Mouse (Mus musculus): ENCODE results near the gene Slc9a4. TPM values are rescaled to one million over a fixed set of nuclear protein-coding genes. Genes with fewer than 3 reads are reported as not detected.
"Not testable (repeated sequence)": the region's sequence is repeated elsewhere in the genome, so short reads cannot be mapped to it uniquely, and the experiment has no call there.

Slc9a4 gene
- not detected in 2 replicates for polyA plus RNA-seq (2015; fragmentation: Nextera tagmentation; extraction: Ambion mirVana)

DNA sequence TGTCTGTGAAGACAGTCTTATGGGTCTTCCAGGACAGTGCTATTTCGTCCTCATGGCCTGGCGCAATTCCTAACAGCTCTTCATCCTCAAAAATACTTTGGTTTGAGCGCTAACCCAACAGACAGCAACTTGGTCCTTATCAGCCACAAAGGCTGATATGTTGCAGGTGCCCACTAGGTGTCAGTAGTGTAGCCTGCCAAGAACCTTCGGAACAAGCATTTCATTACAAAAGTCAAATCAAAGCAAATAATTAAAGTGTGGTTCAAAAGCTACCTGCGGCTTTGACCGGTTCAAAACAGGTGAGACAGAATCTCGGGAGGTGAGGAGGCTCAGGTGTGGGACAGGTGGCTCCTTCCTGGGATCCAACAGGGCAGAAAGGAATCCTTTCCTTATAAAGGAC lies at the start of gene Slc9a4:
Gene Slc9a4 (plus strand): TSS at position 298 of the 400 bp plus-strand sequence.
- no peak for ATAC-seq (ENCODE audit: insufficient read depth)
- WGBS (ENCODE audit: insufficient replicate concordance): 10% methylated on average over 7 of the region's 7 CpGs
- peaks cover 9% of the 10 kb centered on the region for H3K27me3 ChIP-seq
- H3K4me1 ChIP-seq (replicated peaks): no peaks in the 10 kb centered on the region
- no peak within 1 kb of the TSS for H3K4me2 ChIP-seq
- H3K9me3 ChIP-seq (replicated peaks): no peaks in the 10 kb centered on the region
- H3K4me3 ChIP-seq (replicated peaks): no peak within 1 kb of the TSS
- H3K9ac ChIP-seq: no peak within 1 kb of the TSS
- H3K36me3 ChIP-seq (replicated peaks): no peaks in the 10 kb centered on the region
- H3K27ac ChIP-seq (replicated peaks): no peak within 1 kb of the TSS

DNA sequence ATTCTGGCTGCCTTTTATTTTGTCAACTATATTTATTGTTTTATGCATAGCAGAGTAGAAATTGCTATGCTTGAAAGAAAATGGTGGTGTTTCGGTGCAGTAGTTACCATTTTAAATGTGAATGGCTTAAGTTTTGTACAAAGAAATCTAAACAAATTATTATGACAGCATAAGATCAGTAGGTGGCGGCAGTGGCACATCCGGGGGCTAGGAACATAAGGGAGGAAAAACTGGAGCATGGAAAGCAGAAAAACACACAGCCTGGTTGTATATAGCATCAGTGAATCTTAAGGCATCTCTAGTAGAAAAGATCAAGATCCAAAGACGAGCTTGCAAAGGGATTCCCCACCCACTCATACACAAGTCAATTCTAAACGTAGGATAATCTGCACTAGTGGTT lies 42.3 kb upstream of the Slc9a4 start:
- no peaks in the 10 kb centered on the region for H3K36me3 ChIP-seq (replicated peaks)
- no peaks in the 10 kb centered on the region for H3K4me1 ChIP-seq (replicated peaks)
- no peak overlapping the region for H3K27ac ChIP-seq (replicated peaks)
- no peak for ATAC-seq (ENCODE audit: insufficient read depth)
- no peak overlapping the region for H3K9ac ChIP-seq
- H3K27me3 ChIP-seq: no peaks in the 10 kb centered on the region
- no peak overlapping the region for H3K4me3 ChIP-seq (replicated peaks)
- H3K4me2 ChIP-seq: no peak overlapping the region
- WGBS (ENCODE audit: insufficient replicate concordance): 67% methylated on average over 5 of the region's 5 CpGs
- H3K9me3 ChIP-seq (replicated peaks): no peaks in the 10 kb centered on the region

DNA sequence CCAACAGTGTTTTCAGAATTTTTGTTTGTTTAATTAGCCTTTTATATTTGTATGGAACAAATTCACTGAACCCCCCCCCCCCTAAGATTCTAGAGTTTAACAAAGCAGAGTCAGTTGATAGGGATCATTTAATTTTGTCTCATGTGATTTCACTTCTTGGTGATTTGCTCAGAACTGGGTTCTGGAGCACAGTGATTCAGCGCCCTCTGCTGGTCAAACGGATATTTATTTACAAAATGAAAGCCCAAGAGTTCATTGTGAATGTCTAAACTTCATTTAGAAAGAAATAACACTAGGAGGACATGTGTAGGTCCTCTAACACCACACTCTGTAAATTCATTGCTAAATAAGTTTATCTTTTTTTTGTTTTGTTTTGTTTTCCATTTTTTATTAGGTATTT lies 35.2 kb upstream of the Slc9a4 start:
- WGBS (ENCODE audit: insufficient replicate concordance): 0% methylated on average over 2 of the region's 2 CpGs
- ATAC-seq (ENCODE audit: insufficient read depth): no peak

DNA sequence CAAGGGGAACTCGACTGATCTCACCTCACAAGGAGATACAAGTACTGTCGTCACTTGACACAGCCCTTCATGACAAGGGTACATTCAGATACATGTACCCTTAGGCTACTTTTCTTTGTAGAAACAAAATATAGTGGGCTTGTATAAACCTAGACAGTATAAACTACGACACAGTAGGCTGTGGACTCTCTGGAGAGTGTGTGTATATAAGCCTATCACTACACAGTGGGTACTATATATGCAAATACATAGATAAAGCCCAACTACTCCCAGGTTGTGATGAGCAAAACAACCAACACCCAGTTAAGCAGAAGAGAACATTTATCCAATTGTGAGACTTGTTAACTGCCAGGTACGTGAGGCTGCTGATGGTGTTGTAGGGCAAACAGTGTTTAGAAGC lies 33.2 kb upstream of the Slc9a4 start:
- no peaks in the 10 kb centered on the region for H3K4me1 ChIP-seq (replicated peaks)
- H3K4me2 ChIP-seq: no peak overlapping the region
- no peak overlapping the region for H3K27ac ChIP-seq (replicated peaks)
- H3K9me3 ChIP-seq (replicated peaks): no peaks in the 10 kb centered on the region
- no peak overlapping the region for H3K4me3 ChIP-seq (replicated peaks)
- H3K36me3 ChIP-seq (replicated peaks): no peaks in the 10 kb centered on the region
- no peak for ATAC-seq (ENCODE audit: insufficient read depth)
- WGBS (ENCODE audit: insufficient replicate concordance): 65% methylated on average over 4 of the region's 4 CpGs
- H3K27me3 ChIP-seq: no peaks in the 10 kb centered on the region
- no peak overlapping the region for H3K9ac ChIP-seq

More for the DNA sequence above, 35.2 kb upstream of the Slc9a4 start:
- no peak overlapping the region for H3K4me2 ChIP-seq
- no peaks in the 10 kb centered on the region for H3K27me3 ChIP-seq
- H3K4me1 ChIP-seq (replicated peaks): no peaks in the 10 kb centered on the region
- no peaks in the 10 kb centered on the region for H3K9me3 ChIP-seq (replicated peaks)
- no peaks in the 10 kb centered on the region for H3K36me3 ChIP-seq (replicated peaks)
- H3K27ac ChIP-seq (replicated peaks): no peak overlapping the region
- H3K4me3 ChIP-seq (replicated peaks): no peak overlapping the region
- no peak overlapping the region for H3K9ac ChIP-seq

DNA sequence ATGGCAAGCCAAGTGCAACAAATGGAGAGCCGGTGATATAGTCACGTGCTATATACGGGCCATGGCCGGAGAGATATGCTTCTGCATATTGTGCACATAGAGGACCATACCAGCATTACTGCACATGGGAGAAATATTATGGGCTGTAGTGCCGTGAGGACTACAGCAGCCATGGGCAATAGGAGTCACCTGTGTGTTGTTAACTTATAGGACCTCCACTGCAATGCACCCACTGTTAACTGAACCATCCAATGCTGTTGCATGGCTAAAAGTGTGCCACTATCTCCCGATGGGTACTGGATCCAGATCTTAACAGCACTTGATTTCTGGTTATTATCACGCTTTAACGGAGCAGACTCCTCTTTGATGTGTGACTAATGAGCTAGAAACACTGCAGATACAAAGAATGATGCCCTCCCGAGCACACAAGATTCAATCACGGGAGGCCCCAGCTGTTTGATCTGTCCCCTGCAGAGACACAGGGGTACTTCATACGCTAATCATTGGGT lies 32.8 kb upstream of the Slc9a4 start:
- Histone ChIP-seq H3K4me1 (replicated peaks) (no peaks in the 10 kb centered on the region), H3K36me3 (replicated peaks) (no peaks in the 10 kb centered on the region), H3K9ac (no peak overlapping the region), H3K9me3 (replicated peaks) (no peaks in the 10 kb centered on the region), H3K4me2 (no peak overlapping the region), H3K27me3 (no peaks in the 10 kb centered on the region), H3K4me3 (replicated peaks) (no peak overlapping the region), H3K27ac (replicated peaks) (no peak overlapping the region)
- WGBS (ENCODE audit: insufficient replicate concordance): 72% methylated on average over 11 of the region's 11 CpGs
- ATAC-seq (ENCODE audit: insufficient read depth): no peak

DNA sequence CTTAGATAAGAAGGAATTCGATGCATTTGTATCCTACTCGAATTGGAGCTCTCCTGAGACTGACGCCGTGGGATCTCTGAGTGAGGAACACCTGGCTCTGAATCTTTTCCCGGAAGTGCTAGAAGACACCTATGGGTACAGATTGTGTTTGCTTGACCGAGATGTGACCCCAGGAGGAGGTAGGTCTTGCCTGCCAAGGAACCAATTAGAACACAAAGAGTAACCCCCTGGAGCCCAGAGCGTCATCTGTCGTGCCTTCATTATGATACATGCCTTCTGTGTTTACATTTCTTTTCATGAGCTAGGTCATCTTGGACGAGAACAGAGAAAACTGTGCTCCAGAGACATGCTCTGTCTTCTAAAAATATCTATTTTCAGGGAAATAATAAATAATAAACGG lies 32.1 kb upstream of the Slc9a4 start:
- Histone ChIP-seq H3K4me1 (replicated peaks) (no peaks in the 10 kb centered on the region), H3K36me3 (replicated peaks) (no peaks in the 10 kb centered on the region), H3K4me3 (replicated peaks) (no peak overlapping the region), H3K27me3 (no peaks in the 10 kb centered on the region), H3K4me2 (no peak overlapping the region), H3K9ac (no peak overlapping the region), H3K27ac (replicated peaks) (no peak overlapping the region), H3K9me3 (replicated peaks) (no peaks in the 10 kb centered on the region)
- WGBS (ENCODE audit: insufficient replicate concordance): 61% methylated on average over 10 of the region's 10 CpGs
- no peak for ATAC-seq (ENCODE audit: insufficient read depth)

DNA sequence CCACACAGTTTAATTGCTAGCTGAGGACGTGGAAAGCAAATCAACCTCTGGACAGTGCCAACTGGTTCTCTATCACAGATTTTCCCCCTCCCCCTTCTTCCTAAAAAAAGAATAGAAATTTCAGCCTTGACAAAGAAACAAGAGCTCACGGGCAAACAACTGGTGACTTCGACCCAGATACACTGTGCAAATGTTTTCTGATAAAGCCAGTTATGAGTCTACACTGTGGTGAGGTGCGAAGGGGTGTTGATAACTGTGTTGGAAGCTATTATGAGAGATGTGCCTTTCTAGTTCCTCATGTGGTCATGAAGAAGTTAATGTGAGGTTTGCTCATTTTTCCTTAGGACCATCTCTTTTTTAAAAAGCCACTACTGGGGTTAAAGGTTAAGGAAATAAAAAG lies 10.5 kb upstream of the Slc9a4 start:
- Histone ChIP-seq H3K4me1 (replicated peaks) (no peaks in the 10 kb centered on the region), H3K9ac (no peak overlapping the region), H3K4me2 (no peak overlapping the region), H3K4me3 (replicated peaks) (no peak overlapping the region), H3K9me3 (replicated peaks) (no peaks in the 10 kb centered on the region), H3K27ac (replicated peaks) (no peak overlapping the region), H3K36me3 (replicated peaks) (no peaks in the 10 kb centered on the region), H3K27me3 (no peaks in the 10 kb centered on the region)
- 44% methylated on average over 4 of the region's 4 CpGs for WGBS (ENCODE audit: insufficient replicate concordance)
- ATAC-seq (ENCODE audit: insufficient read depth): no peak

DNA sequence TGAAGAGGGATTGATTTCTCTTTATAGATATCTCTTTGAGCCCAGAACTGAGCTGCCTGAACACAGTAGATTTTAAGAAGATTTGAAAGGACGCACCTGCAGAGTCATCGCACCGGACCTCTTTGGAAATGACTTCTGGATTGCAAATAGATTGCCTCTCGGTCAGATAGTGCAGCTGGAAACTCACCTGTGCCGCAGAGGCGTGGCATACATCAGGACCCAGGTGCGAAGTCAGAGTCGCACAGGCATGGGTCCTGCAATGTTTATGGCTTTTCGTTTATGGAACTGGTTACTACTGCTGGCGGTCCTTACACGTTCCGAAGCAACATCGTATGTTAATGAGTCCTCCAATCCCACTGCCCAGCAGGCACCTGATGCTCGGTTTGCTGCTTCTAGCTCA lies 388 bp downstream of the Slc9a4 start:
- H3K4me1 ChIP-seq (replicated peaks): no peaks in the 10 kb centered on the region
- no peaks in the 10 kb centered on the region for H3K36me3 ChIP-seq (replicated peaks)
- peaks cover 9% of the 10 kb centered on the region for H3K27me3 ChIP-seq
- no peak overlapping the region for H3K9ac ChIP-seq
- no peak overlapping the region for H3K27ac ChIP-seq (replicated peaks)
- no peaks in the 10 kb centered on the region for H3K9me3 ChIP-seq (replicated peaks)
- ATAC-seq (ENCODE audit: insufficient read depth): no peak
- no peak overlapping the region for H3K4me3 ChIP-seq (replicated peaks)
- WGBS (ENCODE audit: insufficient replicate concordance): 61% methylated on average over 14 of the region's 14 CpGs
- no peak overlapping the region for H3K4me2 ChIP-seq

DNA sequence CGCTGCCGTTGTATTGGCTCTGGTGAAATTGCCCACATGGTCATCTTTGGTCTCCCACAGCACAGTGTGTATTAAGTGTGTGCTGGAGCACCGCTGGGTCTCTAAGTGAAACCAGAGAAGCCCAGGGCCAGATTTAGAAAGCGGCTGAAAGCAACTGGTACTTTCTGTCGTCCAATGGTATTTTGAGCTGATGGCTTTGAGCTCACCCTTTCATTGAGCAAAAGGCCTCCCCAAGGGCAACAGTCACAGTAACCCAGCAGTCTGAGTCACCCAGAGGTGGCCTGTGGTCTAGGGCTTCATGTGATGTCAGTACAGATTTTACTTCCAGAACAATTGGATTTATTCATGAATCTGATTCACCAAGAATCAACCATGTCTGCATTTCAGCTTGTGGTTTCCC lies 6.9 kb downstream of the Slc9a4 start:
- no peaks in the 10 kb centered on the region for H3K9me3 ChIP-seq (replicated peaks)
- H3K9ac ChIP-seq: no peak overlapping the region
- no peak overlapping the region for H3K4me2 ChIP-seq
- no peak overlapping the region for H3K27ac ChIP-seq (replicated peaks)
- no peak overlapping the region for H3K4me3 ChIP-seq (replicated peaks)
- ATAC-seq (ENCODE audit: insufficient read depth): no peak
- H3K27me3 ChIP-seq: no peaks in the 10 kb centered on the region
- H3K36me3 ChIP-seq (replicated peaks): no peaks in the 10 kb centered on the region
- 69% methylated on average over 5 of the region's 5 CpGs for WGBS (ENCODE audit: insufficient replicate concordance)
- no peaks in the 10 kb centered on the region for H3K4me1 ChIP-seq (replicated peaks)

DNA sequence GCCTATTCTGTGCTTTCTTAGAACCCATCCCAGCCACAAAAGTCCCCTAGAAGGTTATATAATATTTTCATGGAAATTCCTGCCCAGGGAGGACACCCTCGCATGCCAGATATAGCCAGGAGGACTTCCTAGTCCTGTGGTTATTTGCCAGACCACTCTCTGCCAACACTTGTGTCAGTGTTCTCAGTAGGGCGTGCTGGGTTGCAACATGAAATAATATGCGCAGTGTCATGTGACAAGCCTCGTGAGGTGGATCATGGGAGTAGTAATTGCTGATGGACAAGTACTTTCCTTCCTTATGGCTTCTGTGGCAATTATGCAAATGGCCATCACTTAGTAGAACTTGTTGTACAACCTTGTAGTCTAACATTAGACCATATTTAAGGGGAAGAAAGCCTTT lies 11.1 kb downstream of the Slc9a4 start:
- H3K27me3 ChIP-seq: no peaks in the 10 kb centered on the region
- no peak overlapping the region for H3K4me2 ChIP-seq
- no peak for ATAC-seq (ENCODE audit: insufficient read depth)

DNA sequence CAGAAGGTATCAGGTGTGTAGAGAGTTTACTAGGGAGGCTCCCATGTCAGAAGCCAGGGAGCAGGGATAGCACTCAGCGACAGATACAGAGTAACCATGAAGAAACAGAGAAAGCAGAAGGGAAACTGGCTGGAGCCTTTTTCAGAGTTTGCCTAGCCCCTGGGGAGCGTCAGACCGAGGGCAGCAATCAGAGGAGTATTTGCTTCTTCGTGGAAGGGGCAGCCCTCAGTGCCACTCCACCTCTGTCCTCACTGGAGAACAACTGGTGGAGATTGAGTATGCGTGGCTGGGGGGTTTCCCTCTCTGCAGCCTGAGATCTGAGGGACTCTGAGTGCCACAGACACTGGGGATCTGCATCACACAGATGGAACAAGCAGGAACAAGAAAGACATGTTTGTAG lies 17.9 kb downstream of the Slc9a4 start:
- Histone ChIP-seq H3K4me2 (no peak overlapping the region), H3K27ac (replicated peaks) (no peak overlapping the region), H3K9me3 (replicated peaks) (no peaks in the 10 kb centered on the region), H3K4me3 (replicated peaks) (no peak overlapping the region), H3K4me1 (replicated peaks) (no peaks in the 10 kb centered on the region), H3K9ac (no peak overlapping the region), H3K27me3 (no peaks in the 10 kb centered on the region), H3K36me3 (replicated peaks) (no peaks in the 10 kb centered on the region)
- ATAC-seq (ENCODE audit: insufficient read depth): no peak
- WGBS (ENCODE audit: insufficient replicate concordance): 47% methylated on average over 5 of the region's 5 CpGs

More for the DNA sequence above, 11.1 kb downstream of the Slc9a4 start:
- no peak overlapping the region for H3K9ac ChIP-seq
- no peak overlapping the region for H3K27ac ChIP-seq (replicated peaks)
- no peak overlapping the region for H3K4me3 ChIP-seq (replicated peaks)
- H3K9me3 ChIP-seq (replicated peaks): no peaks in the 10 kb centered on the region
- H3K4me1 ChIP-seq (replicated peaks): no peaks in the 10 kb centered on the region
- H3K36me3 ChIP-seq (replicated peaks): no peaks in the 10 kb centered on the region
- 59% methylated on average over 4 of the region's 4 CpGs for WGBS (ENCODE audit: insufficient replicate concordance)

DNA sequence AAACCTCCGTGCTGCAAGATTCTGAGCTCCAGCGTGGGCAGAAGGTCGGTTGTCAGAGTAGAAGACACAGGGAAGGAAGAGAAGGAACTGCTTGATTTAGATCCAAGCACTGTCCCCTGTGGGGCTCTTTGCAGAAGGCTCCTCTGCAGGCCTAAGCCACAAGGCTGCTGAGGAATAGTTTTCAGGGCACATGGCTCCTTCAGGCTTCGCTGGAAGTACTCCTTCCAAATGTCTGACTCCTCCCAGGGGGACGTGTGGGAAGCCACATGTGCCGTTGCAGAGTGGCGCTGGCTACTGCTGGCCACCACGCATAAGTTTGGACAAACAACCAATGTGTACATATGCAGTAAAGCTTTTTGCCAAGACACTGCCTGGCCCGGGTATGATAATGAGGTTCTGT lies 19.8 kb downstream of the Slc9a4 start:
- H3K36me3 ChIP-seq (replicated peaks); H3K27me3 ChIP-seq; H3K9ac ChIP-seq; H3K9me3 ChIP-seq (replicated peaks); H3K4me3 ChIP-seq (replicated peaks); H3K4me2 ChIP-seq; ATAC-seq (ENCODE audit: insufficient read depth); H3K27ac ChIP-seq (replicated peaks); H3K4me1 ChIP-seq (replicated peaks): not testable (repeated sequence)
- 71% methylated on average over 9 of the region's 9 CpGs for WGBS (ENCODE audit: insufficient replicate concordance)
